Mouse (Mus musculus) gastrocnemius, postnatal 36 days (tissue): ENCODE results near the gene Cdc42. TPM values are rescaled to one million over a fixed set of nuclear protein-coding genes. Genes with fewer than 3 reads are reported as not detected.

Source experiments
- DNase-seq, 2 experiments: peaks; one replicate each; pipeline ENCODE4 v3.0.0; 2022
- intact Hi-C: fragments of 180-260 bp; cut with DNase I; formaldehyde crosslinking; loops from one replicate; pipeline ENCODE4 v1.15.1; 2025
- total RNA-seq, 2 experiments: library from RNA; stranded (reverse); gene quantifications; 2 replicates each; pipeline ENCODE4 v1.2.3; 2021

The Cdc42 gene
- total RNA-seq, 2 experiments from 2014 or later: 158 to 176 TPM

GRCm38 (mm10) chr4:137336468-137336867, 21.1 kb downstream of the Cdc42 start:
- intact Hi-C loops: no loop called here
- DNase-seq: no peak

GRCm38 (mm10) chr4:137332051-137332450, 25.5 kb downstream of the Cdc42 start:
- no peak for DNase-seq
- intact Hi-C loops: no loop called here

- intact Hi-C loops: loop anchor here (5.0 kb wide), 1 partner anchor 46 kb away; no protein-coding TSS in a partner anchor
- no peak for DNase-seq
Measured at GRCm38 (mm10) chr4:137326494-137326893, 31.0 kb downstream of the Cdc42 start.

- intact Hi-C loops: loop anchor here (5.0 kb wide), 1 partner anchor 47 kb away; no protein-coding TSS in a partner anchor
- no peak for DNase-seq
Measured at GRCm38 (mm10) chr4:137324926-137325325, 32.6 kb downstream of the Cdc42 start.

GRCm38 (mm10) chr4:137316027-137316770, 41.3 kb downstream of the Cdc42 start:
- DNase-seq: no peak
- intact Hi-C loops: loop anchor here (5.0 kb wide), 1 partner anchor 36 kb away; no protein-coding TSS in a partner anchor

GRCm38 (mm10) chr4:137315061-137315460, 42.5 kb downstream of the Cdc42 start:
- intact Hi-C loops: loop anchor here (5.0 kb wide), 1 partner anchor 37 kb away; no protein-coding TSS in a partner anchor
- no peak for DNase-seq

- intact Hi-C loops: loop anchor here (5.0 kb wide), 2 partner anchors 63 to 78 kb away; no protein-coding TSS in a partner anchor
- DNase-seq: no peak
Measured at GRCm38 (mm10) chr4:137314561-137314960, 43.0 kb downstream of the Cdc42 start.

- intact Hi-C loops: loop anchor here (5.0 kb wide), 2 partner anchors 64 to 79 kb away; no protein-coding TSS in a partner anchor
- no peak for DNase-seq
Measured at GRCm38 (mm10) chr4:137313511-137313910, 44.0 kb downstream of the Cdc42 start.

- DNase-seq: no peak
- intact Hi-C loops: loop anchor here (2.0 to 10.0 kb wide), 2 partner anchors 232 to 384 kb away; no protein-coding TSS in a partner anchor
Measured at GRCm38 (mm10) chr4:137308377-137308776, 49.1 kb downstream of the Cdc42 start.

GRCm38 (mm10) chr4:137306991-137307706, 50.4 kb downstream of the Cdc42 start:
- no peak for DNase-seq
- intact Hi-C loops: loop anchor here (1.0 to 10.0 kb wide), 2 partner anchors 140 to 382 kb away; no protein-coding TSS in a partner anchor

- intact Hi-C loops: loop anchor here (1.0 to 10.0 kb wide), 2 partner anchors 139 to 382 kb away; no protein-coding TSS in a partner anchor
- no peak for DNase-seq
Measured at GRCm38 (mm10) chr4:137306577-137306888, 51.0 kb downstream of the Cdc42 start.

- no peak for DNase-seq
- intact Hi-C loops: loop anchor here (1.0 to 10.0 kb wide), 2 partner anchors 139 to 381 kb away; no protein-coding TSS in a partner anchor
Measured at GRCm38 (mm10) chr4:137305831-137306576, 51.5 kb downstream of the Cdc42 start.

- intact Hi-C loops: loop anchor here (10.0 kb wide), 1 partner anchor 380 kb away; no protein-coding TSS in a partner anchor
- DNase-seq: no peak
Measured at GRCm38 (mm10) chr4:137305066-137305465, 52.5 kb downstream of the Cdc42 start.

GRCm38 (mm10) chr4:137304106-137304505, 53.4 kb downstream of the Cdc42 start:
- intact Hi-C loops: loop anchor here (10.0 kb wide), 1 partner anchor 379 kb away; no protein-coding TSS in a partner anchor
- DNase-seq: no peak

- DNase-seq: no peak
- intact Hi-C loops: loop anchor here (10.0 kb wide), 1 partner anchor 377 kb away; no protein-coding TSS in a partner anchor
Measured at GRCm38 (mm10) chr4:137301635-137302034, 55.9 kb downstream of the Cdc42 start.

- intact Hi-C loops: loop anchor here (10.0 kb wide), 1 partner anchor 375 kb away; no protein-coding TSS in a partner anchor
- DNase-seq: no peak
Measured at GRCm38 (mm10) chr4:137300227-137300626, 57.3 kb downstream of the Cdc42 start.

GRCm38 (mm10) chr4:137298406-137298805, 59.1 kb downstream of the Cdc42 start:
- intact Hi-C loops: no loop called here
- DNase-seq: peak; percentile 23 to 36

- intact Hi-C loops: no loop called here
- no peak for DNase-seq
Measured at GRCm38 (mm10) chr4:137297611-137298010, 59.9 kb downstream of the Cdc42 start.

- intact Hi-C loops: loop anchor here (5.0 kb wide), 1 partner anchor 218 kb away; no protein-coding TSS in a partner anchor
- no peak for DNase-seq
Measured at GRCm38 (mm10) chr4:137294951-137295350, 62.6 kb downstream of the Cdc42 start.

GRCm38 (mm10) chr4:137294474-137294873, 63.0 kb downstream of the Cdc42 start:
- intact Hi-C loops: loop anchor here (5.0 kb wide), 1 partner anchor 217 kb away; no protein-coding TSS in a partner anchor
- no peak for DNase-seq
